Mouse (Mus musculus): ENCODE results near the gene Clec12b.

DNA sequence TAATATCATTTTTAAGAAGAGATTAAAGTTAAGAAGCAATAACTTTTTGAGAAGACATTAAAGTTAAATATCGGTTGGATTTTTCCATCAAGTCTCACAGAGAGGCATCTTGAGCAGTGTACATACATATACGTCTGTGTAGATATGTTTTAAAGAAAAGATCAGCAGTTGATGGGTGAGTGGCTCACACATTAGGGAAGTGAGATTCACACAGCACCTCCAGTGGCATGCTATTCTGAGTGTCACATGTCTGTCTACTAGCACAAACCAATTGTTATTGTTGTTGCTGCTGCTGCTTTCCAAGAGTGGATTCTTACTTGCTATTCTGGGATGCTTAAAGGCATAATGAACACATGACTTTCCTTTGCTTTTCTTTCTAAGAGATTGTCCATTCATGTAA lies 16.7 kb upstream of the Clec12b start:
- TF ChIP-seq FLI1 (IDR thresholded peaks at IDR 0.05; ENCODE audit: low read length) (no peak), GATA1 (IDR thresholded peaks at IDR 0.05; ENCODE audit: borderline replicate concordance, low read length) (no peak)

Measured in megakaryocyte, embryonic 14.5 days (primary cell).